Mouse (Mus musculus): ENCODE results near the gene Slf1. TPM values are rescaled to one million over a fixed set of nuclear protein-coding genes. Genes with fewer than 3 reads are reported as not detected.
A peak's percentile ranks its signal among the peaks of the same experiment; 100 is the strongest.
"Not testable (repeated sequence)": the region's sequence is repeated elsewhere in the genome, so short reads cannot be mapped to it uniquely, and the experiment has no call there.

The Slf1 gene
- polyA plus RNA-seq, 1 experiment from 2014 or later: 29.3 TPM

- H3K4me2 ChIP-seq (ENCODE audit: low read depth, low read length); ATAC-seq (ENCODE audit: insufficient read depth, low FRiP score); H3K4me1 ChIP-seq (ENCODE audit: control insufficient read depth, insufficient read depth, low read length); H3K9me3 ChIP-seq (replicated peaks; ENCODE audit: control insufficient read depth, low read length); H3K9ac ChIP-seq (ENCODE audit: low read length); H3K27ac ChIP-seq (ENCODE audit: low read length); H3K36me3 ChIP-seq (ENCODE audit: control insufficient read depth, insufficient read depth, low read length); H3K4me3 ChIP-seq (replicated peaks; ENCODE audit: low read length); H3K27me3 ChIP-seq (ENCODE audit: control insufficient read depth, insufficient read depth, low read length): not testable (repeated sequence)
- WGBS: 95% methylated on average over 1 of the region's 1 CpGs
These were observed 42.4 kb downstream of the Slf1 start for GRCm38 (mm10) chr13:77092876-77093275.

GRCm38 (mm10) chr13:77072030-77072429 is 63.2 kb downstream of the Slf1 start:
- H3K27ac ChIP-seq (ENCODE audit: low read length): no peak overlapping the region
- H3K9ac ChIP-seq (ENCODE audit: low read length): no peak overlapping the region
- ATAC-seq (ENCODE audit: insufficient read depth, low FRiP score): no peak

GRCm38 (mm10) chr13:77068847-77069246 is 66.4 kb downstream of the Slf1 start:
- Histone ChIP-seq H3K9me3 (replicated peaks; ENCODE audit: control insufficient read depth, low read length) (no peaks in the 10 kb centered on the region), H3K9ac (ENCODE audit: low read length) (no peak overlapping the region), H3K27ac (ENCODE audit: low read length) (no peak overlapping the region), H3K4me2 (ENCODE audit: low read depth, low read length) (no peak overlapping the region), H3K27me3 (ENCODE audit: control insufficient read depth, insufficient read depth, low read length) (no peaks in the 10 kb centered on the region), H3K4me1 (ENCODE audit: control insufficient read depth, insufficient read depth, low read length) (no peaks in the 10 kb centered on the region), H3K4me3 (replicated peaks; ENCODE audit: low read length) (no peak overlapping the region), H3K36me3 (ENCODE audit: control insufficient read depth, insufficient read depth, low read length) (no peaks in the 10 kb centered on the region)
- WGBS: 92% methylated on average over 1 of the region's 1 CpGs
- no peak for ATAC-seq (ENCODE audit: insufficient read depth, low FRiP score)

More at GRCm38 (mm10) chr13:77072030-77072429, 63.2 kb downstream of the Slf1 start:
- Histone ChIP-seq H3K4me1 (ENCODE audit: control insufficient read depth, insufficient read depth, low read length) (no peaks in the 10 kb centered on the region), H3K36me3 (ENCODE audit: control insufficient read depth, insufficient read depth, low read length) (peaks cover 4% of the 10 kb centered on the region), H3K4me2 (ENCODE audit: low read depth, low read length) (no peak overlapping the region), H3K27me3 (ENCODE audit: control insufficient read depth, insufficient read depth, low read length) (no peaks in the 10 kb centered on the region), H3K4me3 (replicated peaks; ENCODE audit: low read length) (no peak overlapping the region), H3K9me3 (replicated peaks; ENCODE audit: control insufficient read depth, low read length) (peaks cover 4% of the 10 kb centered on the region; the same call in 1 of the 2 replicates)

DNA sequence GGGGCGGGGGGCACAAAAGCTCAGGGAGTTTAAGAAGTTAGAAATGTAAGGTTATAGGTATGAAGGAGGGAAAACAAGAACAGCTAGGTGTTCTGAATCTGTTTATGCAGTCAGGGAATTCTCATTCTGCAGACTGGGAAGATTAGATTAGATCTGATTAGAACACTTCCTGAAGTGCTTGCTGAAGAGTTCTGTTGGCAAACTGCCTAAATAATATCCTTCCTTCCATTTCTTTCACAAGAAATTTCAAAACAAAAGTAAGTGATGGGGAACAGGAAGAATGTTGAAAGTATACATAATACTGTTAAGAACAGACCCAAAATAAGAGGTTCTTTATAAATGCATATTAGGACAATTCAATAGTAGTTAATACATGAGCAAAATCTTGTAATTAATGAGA is 72.1 kb downstream of the Slf1 start:
- ATAC-seq (ENCODE audit: insufficient read depth, low FRiP score): no peak
- no peaks in the 10 kb centered on the region for H3K27me3 ChIP-seq (ENCODE audit: control insufficient read depth, insufficient read depth, low read length)
- 88% methylated on average over 1 of the region's 1 CpGs for WGBS

DNA sequence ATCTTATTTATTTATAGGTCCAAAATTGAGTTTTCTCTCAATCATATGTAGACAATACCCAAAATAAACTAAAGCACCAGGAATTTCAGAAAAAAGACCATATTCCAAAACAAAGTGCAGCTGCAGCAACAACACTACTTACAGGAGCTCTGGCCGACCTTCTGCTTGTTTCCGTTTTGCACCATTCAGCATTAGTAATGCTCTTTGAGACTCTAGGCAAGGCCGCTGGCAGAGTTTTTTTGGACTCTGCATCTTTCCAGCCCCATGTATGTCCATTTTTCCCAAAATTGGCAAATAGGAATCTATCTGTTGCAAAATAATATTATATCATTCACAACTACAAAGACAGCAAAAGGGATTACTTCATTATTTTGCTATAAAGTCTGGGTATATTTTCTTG is 85.5 kb downstream of the Slf1 start:
- Histone ChIP-seq H3K9ac (ENCODE audit: low read length) (no peak overlapping the region), H3K36me3 (ENCODE audit: control insufficient read depth, insufficient read depth, low read length) (no peaks in the 10 kb centered on the region), H3K4me1 (ENCODE audit: control insufficient read depth, insufficient read depth, low read length) (no peaks in the 10 kb centered on the region; the same call in 1 of the 2 replicates), H3K27me3 (ENCODE audit: control insufficient read depth, insufficient read depth, low read length) (no peaks in the 10 kb centered on the region), H3K4me2 (ENCODE audit: low read depth, low read length) (no peak overlapping the region), H3K9me3 (replicated peaks; ENCODE audit: control insufficient read depth, low read length) (no peaks in the 10 kb centered on the region), H3K27ac (ENCODE audit: low read length) (no peak overlapping the region), H3K4me3 (replicated peaks; ENCODE audit: low read length) (no peak overlapping the region)
- WGBS: 72% methylated on average over 3 of the region's 3 CpGs
- ATAC-seq (ENCODE audit: insufficient read depth, low FRiP score): no peak

More for the DNA sequence above, 72.1 kb downstream of the Slf1 start:
- Histone ChIP-seq H3K4me1 (ENCODE audit: control insufficient read depth, insufficient read depth, low read length) (no peaks in the 10 kb centered on the region), H3K9ac (ENCODE audit: low read length) (no peak overlapping the region), H3K36me3 (ENCODE audit: control insufficient read depth, insufficient read depth, low read length) (no peaks in the 10 kb centered on the region), H3K27ac (ENCODE audit: low read length) (no peak overlapping the region), H3K9me3 (replicated peaks; ENCODE audit: control insufficient read depth, low read length) (no peaks in the 10 kb centered on the region), H3K4me3 (replicated peaks; ENCODE audit: low read length) (no peak overlapping the region), H3K4me2 (ENCODE audit: low read depth, low read length) (no peak overlapping the region)

DNA sequence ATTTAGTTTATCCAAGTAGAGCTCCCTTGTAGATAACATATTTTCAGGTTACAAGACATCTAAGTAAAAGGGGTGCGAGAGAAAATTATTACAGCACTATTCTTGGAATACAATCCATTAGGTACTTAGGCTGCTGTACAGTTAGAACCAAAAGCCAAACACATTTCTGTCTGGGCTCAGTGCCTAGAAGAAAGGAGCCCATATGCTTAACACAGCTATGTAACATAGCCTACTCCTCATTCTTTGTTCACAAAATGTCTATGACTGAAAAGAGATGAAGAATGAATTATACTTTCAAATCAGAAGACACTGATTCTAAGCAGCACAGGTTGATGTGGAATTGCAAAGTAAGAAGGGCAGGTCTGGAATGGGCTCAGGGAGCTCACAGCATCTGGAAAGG is 86.8 kb downstream of the Slf1 start:
- 59% methylated on average over 1 of the region's 1 CpGs for WGBS
- peak; percentile 72; the same call in 1 of the 2 replicates for ATAC-seq (ENCODE audit: insufficient read depth, low FRiP score)
- Histone ChIP-seq H3K36me3 (ENCODE audit: control insufficient read depth, insufficient read depth, low read length) (no peaks in the 10 kb centered on the region), H3K9me3 (replicated peaks; ENCODE audit: control insufficient read depth, low read length) (no peaks in the 10 kb centered on the region), H3K4me3 (replicated peaks; ENCODE audit: low read length) (no peak overlapping the region), H3K27me3 (ENCODE audit: control insufficient read depth, insufficient read depth, low read length) (no peaks in the 10 kb centered on the region), H3K4me2 (ENCODE audit: low read depth, low read length) (no peak overlapping the region), H3K27ac (ENCODE audit: low read length) (no peak overlapping the region), H3K4me1 (ENCODE audit: control insufficient read depth, insufficient read depth, low read length) (no peaks in the 10 kb centered on the region; the same call in 1 of the 2 replicates), H3K9ac (ENCODE audit: low read length) (no peak overlapping the region)

DNA sequence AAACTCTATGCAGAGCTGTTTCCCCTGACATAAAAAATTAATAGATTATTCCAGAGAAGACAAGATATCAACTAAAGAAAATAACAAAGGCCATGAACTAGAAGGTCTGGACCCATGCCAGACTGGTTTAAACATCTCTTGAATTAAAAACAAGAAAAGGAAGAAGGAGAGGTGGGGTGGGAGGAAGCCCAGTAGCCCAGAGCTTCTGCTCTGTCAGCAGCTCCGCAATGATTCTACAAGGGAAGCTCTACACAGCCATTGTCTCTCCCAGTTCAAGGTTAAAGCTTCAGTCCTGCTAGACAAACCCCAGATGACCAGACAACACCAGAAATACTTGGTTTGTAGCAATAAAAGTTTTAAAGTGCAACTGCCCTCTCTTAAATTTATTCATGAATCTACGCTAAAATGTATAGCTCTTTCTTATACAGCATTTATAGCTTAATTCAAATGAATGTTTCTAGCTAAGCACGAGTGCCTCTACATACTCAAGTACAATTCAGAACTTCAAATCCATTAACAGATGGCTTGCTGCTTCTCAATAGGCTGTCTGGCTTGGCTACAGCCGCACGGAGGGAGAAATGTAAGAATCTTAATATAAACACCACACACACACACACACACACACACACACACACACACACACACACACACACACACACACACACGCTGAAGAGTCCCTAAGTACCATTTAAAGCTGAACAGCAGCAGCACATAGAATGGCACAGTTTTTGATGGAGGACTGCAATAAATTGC is 87.9 kb downstream of the Slf1 start:
- Histone ChIP-seq H3K36me3 (ENCODE audit: control insufficient read depth, insufficient read depth, low read length) (no peaks in the 10 kb centered on the region), H3K27me3 (ENCODE audit: control insufficient read depth, insufficient read depth, low read length) (no peaks in the 10 kb centered on the region), H3K4me2 (ENCODE audit: low read depth, low read length) (no peak overlapping the region), H3K4me1 (ENCODE audit: control insufficient read depth, insufficient read depth, low read length) (no peaks in the 10 kb centered on the region; the same call in 1 of the 2 replicates), H3K4me3 (replicated peaks; ENCODE audit: low read length) (no peak overlapping the region), H3K9ac (ENCODE audit: low read length) (no peak overlapping the region), H3K9me3 (replicated peaks; ENCODE audit: control insufficient read depth, low read length) (no peaks in the 10 kb centered on the region), H3K27ac (ENCODE audit: low read length) (peak overlapping the region; percentile 67; the same call in 1 of the 2 replicates)
- WGBS: 48% methylated on average over 6 of the region's 6 CpGs
- no peak; the same call in 1 of the 2 replicates for ATAC-seq (ENCODE audit: insufficient read depth, low FRiP score)

DNA sequence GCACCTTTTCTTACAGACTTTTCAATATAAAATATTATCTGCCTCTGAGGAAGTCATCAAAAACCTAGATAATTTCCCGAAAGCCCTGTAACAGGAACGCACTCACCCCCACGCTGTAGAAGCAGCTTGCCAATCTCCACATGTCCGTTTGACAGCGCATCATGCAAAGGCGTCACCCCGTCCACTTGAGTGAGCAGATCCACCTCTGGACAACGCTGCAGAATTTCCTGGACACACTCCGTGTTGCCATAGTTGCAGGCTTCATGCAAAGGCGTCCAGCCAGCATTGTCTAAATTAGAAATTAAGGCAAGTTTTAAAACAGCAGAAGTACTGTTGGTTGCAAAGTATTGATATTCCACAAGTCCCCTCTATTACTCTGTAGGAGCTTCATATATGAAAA is 88.9 kb downstream of the Slf1 start:
- H3K4me1 ChIP-seq (ENCODE audit: control insufficient read depth, insufficient read depth, low read length): no peaks in the 10 kb centered on the region; the same call in 1 of the 2 replicates

DNA sequence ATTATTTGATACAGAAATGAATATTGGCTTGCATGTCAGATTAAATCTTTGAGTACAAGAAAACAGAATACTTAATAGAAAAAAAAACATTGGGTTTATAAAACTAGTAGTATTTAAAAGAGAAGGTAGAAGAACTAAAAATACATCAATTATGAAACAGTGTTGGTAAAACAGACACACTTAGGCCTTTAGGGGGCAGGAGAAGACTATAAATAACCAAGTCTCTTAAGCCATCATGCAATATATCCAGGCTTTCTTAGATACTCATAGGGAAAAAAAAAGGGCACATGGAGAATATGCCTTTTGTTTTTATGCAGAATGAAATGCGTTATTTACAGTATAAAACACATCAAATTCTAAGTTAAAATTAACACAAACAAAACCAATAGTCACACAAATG is 89.9 kb downstream of the Slf1 start:
- Histone ChIP-seq H3K36me3 (ENCODE audit: control insufficient read depth, insufficient read depth, low read length) (no peaks in the 10 kb centered on the region), H3K9ac (ENCODE audit: low read length) (no peak overlapping the region), H3K4me1 (ENCODE audit: control insufficient read depth, insufficient read depth, low read length) (no peaks in the 10 kb centered on the region; the same call in 1 of the 2 replicates), H3K4me3 (replicated peaks; ENCODE audit: low read length) (no peak overlapping the region), H3K4me2 (ENCODE audit: low read depth, low read length) (no peak overlapping the region), H3K27me3 (ENCODE audit: control insufficient read depth, insufficient read depth, low read length) (no peaks in the 10 kb centered on the region), H3K27ac (ENCODE audit: low read length) (no peak overlapping the region), H3K9me3 (replicated peaks; ENCODE audit: control insufficient read depth, low read length) (no peaks in the 10 kb centered on the region)
- no peak for ATAC-seq (ENCODE audit: insufficient read depth, low FRiP score)
- 83% methylated on average over 1 of the region's 1 CpGs for WGBS

More for the DNA sequence above, 88.9 kb downstream of the Slf1 start:
- Histone ChIP-seq H3K4me2 (ENCODE audit: low read depth, low read length) (no peak overlapping the region), H3K4me3 (replicated peaks; ENCODE audit: low read length) (no peak overlapping the region), H3K9ac (ENCODE audit: low read length) (no peak overlapping the region), H3K9me3 (replicated peaks; ENCODE audit: control insufficient read depth, low read length) (no peaks in the 10 kb centered on the region), H3K36me3 (ENCODE audit: control insufficient read depth, insufficient read depth, low read length) (no peaks in the 10 kb centered on the region), H3K27ac (ENCODE audit: low read length) (no peak overlapping the region), H3K27me3 (ENCODE audit: control insufficient read depth, insufficient read depth, low read length) (no peaks in the 10 kb centered on the region)
- ATAC-seq (ENCODE audit: insufficient read depth, low FRiP score): no peak
- 81% methylated on average over 10 of the region's 10 CpGs for WGBS
